Comparison of ENCODE assay signal across 8 mouse cellular contexts in genomic region chr11:98544890-98545677, GRCm38 (mm10). TPM values are rescaled to one million over a fixed set of nuclear protein-coding genes. Genes with fewer than 3 reads are reported as not detected.
A peak's percentile ranks its signal among the peaks of the same experiment; 100 is the strongest.
DNase-seq lines count a peak whose midpoint lies in the region; ATAC-seq and TF ChIP-seq lines count a peak whose summit lies in the region.

No protein-coding gene starts in this region.

- peak overlapping the region; percentile 50; the same call in 1 of the 2 replicates for H3K9ac ChIP-seq in kidney, postnatal 0 days (ENCODE audit: low read depth, low read length)
- H3K9ac ChIP-seq in hindbrain, embryonic 13.5 days = peak overlapping the region; percentile 66
- peak overlapping the region; percentile 62 for H3K9ac ChIP-seq in midbrain, embryonic 16.5 days (ENCODE audit: low read depth, low read length)

- no peak overlapping the region for H3K27ac ChIP-seq in kidney, postnatal 0 days
- no peak overlapping the region for H3K27ac ChIP-seq in brown adipose tissue, adult 24 weeks (replicated peaks; ENCODE audit: low read depth, low read length)
- H3K27ac ChIP-seq in hindbrain, embryonic 13.5 days = no peak overlapping the region
- no peak overlapping the region for H3K27ac ChIP-seq in midbrain, embryonic 16.5 days (ENCODE audit: low read length)

- intact Hi-C loops in gastrocnemius, postnatal 36 days (cut with DNase I) = loop anchor here (5.0 kb wide), 1 partner anchor 48 kb away; no protein-coding TSS in a partner anchor

- H3K4me3 ChIP-seq in kidney, postnatal 0 days (replicated peaks; ENCODE audit: low read depth, low read length) = peak overlapping the region; percentile 42
- H3K4me3 ChIP-seq in brown adipose tissue, adult 24 weeks (ENCODE audit: insufficient read depth, low read depth, low read length) = peak overlapping the region; percentile 19
- H3K4me3 ChIP-seq in hindbrain, embryonic 13.5 days = peak overlapping the region; percentile 46
- H3K4me3 ChIP-seq in midbrain, embryonic 16.5 days (ENCODE audit: low read depth, low read length) = peak overlapping the region; percentile 52

- H3K4me1 ChIP-seq in kidney, postnatal 0 days (replicated peaks; ENCODE audit: insufficient read depth, low read length) = 0 out of 2 replicates have a peak, but pooled peaks cover 5% of the 10 kb centered on the region
- no peaks in the 10 kb centered on the region for H3K4me1 ChIP-seq in brown adipose tissue, adult 24 weeks (ENCODE audit: control insufficient read depth, insufficient read depth, insufficient read length, low read length)
- H3K4me1 ChIP-seq in hindbrain, embryonic 13.5 days (replicated peaks) = peaks cover 8% of the 10 kb centered on the region
- peaks cover 8% of the 10 kb centered on the region; the same call in 1 of the 2 replicates for H3K4me1 ChIP-seq in midbrain, embryonic 16.5 days (ENCODE audit: control insufficient read depth, insufficient read depth, low read length)

- DNase-seq in kidney, postnatal 0 days (ENCODE audit: low spot score) = no peak
- DNase-seq in kidney, adult 18-20 months = no peak
- no peak for DNase-seq in gastrocnemius, postnatal 36 days
- DNase-seq in layer of hippocampus, postnatal 14 days (ENCODE audit: low spot score in 2 of 2) = no peak
- no peak for DNase-seq in right cerebral cortex, postnatal 14 days

- 4% methylated on average over 16 of the region's 16 CpGs for WGBS in kidney, postnatal 0 days
- 3% methylated on average over 16 of the region's 16 CpGs for WGBS in hindbrain, embryonic 13.5 days
- 4% methylated on average over 16 of the region's 16 CpGs for WGBS in midbrain, embryonic 16.5 days

- H3K9me3 ChIP-seq in kidney, postnatal 0 days (replicated peaks; ENCODE audit: low read length) = no peaks in the 10 kb centered on the region
- no peaks in the 10 kb centered on the region for H3K9me3 ChIP-seq in hindbrain, embryonic 13.5 days
- no peaks in the 10 kb centered on the region for H3K9me3 ChIP-seq in midbrain, embryonic 16.5 days (replicated peaks; ENCODE audit: control insufficient read depth, low read length, poor library complexity, severe bottlenecking)

- H3K27me3 ChIP-seq in kidney, postnatal 0 days (ENCODE audit: insufficient read depth, low read length) = peaks cover 31% of the 10 kb centered on the region; the same call in 1 of the 2 replicates
- H3K27me3 ChIP-seq in hindbrain, embryonic 13.5 days = peaks cover 88% of the 10 kb centered on the region
- H3K27me3 ChIP-seq in midbrain, embryonic 16.5 days (ENCODE audit: control insufficient read depth, insufficient read depth, low read depth, low read length) = peaks cover 57% of the 10 kb centered on the region

- no peak for ATAC-seq in kidney, postnatal 0 days (replicated peaks; ENCODE audit: low FRiP score, low read depth)
- ATAC-seq in hindbrain, embryonic 13.5 days (ENCODE audit: low FRiP score) = no peak
- no peak for ATAC-seq in midbrain, embryonic 16.5 days

- peak overlapping the region; percentile 79 for H3K4me2 ChIP-seq in kidney, postnatal 0 days (ENCODE audit: low read length)
- peak overlapping the region; percentile 85 for H3K4me2 ChIP-seq in hindbrain, embryonic 13.5 days
- peak overlapping the region; percentile 98 for H3K4me2 ChIP-seq in midbrain, embryonic 16.5 days (ENCODE audit: low read length)

- TF ChIP-seq CTCF in kidney, postnatal 0 days (IDR thresholded peaks at IDR 0.05; ENCODE audit: low read depth) = no peak

- no peaks in the 10 kb centered on the region for H3K36me3 ChIP-seq in kidney, postnatal 0 days (ENCODE audit: insufficient read depth, low read length)
- no peaks in the 10 kb centered on the region for H3K36me3 ChIP-seq in hindbrain, embryonic 13.5 days
- H3K36me3 ChIP-seq in midbrain, embryonic 16.5 days (ENCODE audit: control insufficient read depth, insufficient read depth, low read length) = no peaks in the 10 kb centered on the region

RNA-seq across cellular contexts. Expression of gene Ikzf3, which starts 0.7 kb away (rescaled TPM):
- polyA plus RNA-seq in kidney, postnatal 0 days (2015; fragmentation: Nextera tagmentation; extraction: Ambion mirVana) = 0.26 and 0.29 TPM in 2 replicates
- polyA plus RNA-seq in brown adipose tissue, adult 24 weeks (2012; ENCODE audit: insufficient read depth, insufficient read length, missing spikeins) = not detected in 2 replicates
- polyA plus RNA-seq in hindbrain, embryonic 13.5 days (2015; fragmentation: Nextera tagmentation; extraction: Ambion mirVana) = 0.21 and 0.35 TPM in 2 replicates
- not detected in 2 replicates for polyA plus RNA-seq in midbrain, embryonic 16.5 days (2015; fragmentation: Nextera tagmentation; extraction: Ambion mirVana)
- total RNA-seq in gastrocnemius, postnatal 36 days (2021) = 1 to 10 TPM in 1 of 2 experiments, not detected in 1; 1.3 TPM
- total RNA-seq in layer of hippocampus, postnatal 14 days (2021) = under 1 TPM in 1 of 2 experiments, not detected in 1; 0.21 TPM

RNA-seq across cellular contexts. Expression of gene Zpbp2, which starts 5.8 kb away (rescaled TPM):
- polyA plus RNA-seq in kidney, postnatal 0 days (2015; fragmentation: Nextera tagmentation; extraction: Ambion mirVana) = 0.43 and 0.64 TPM in 2 replicates
- polyA plus RNA-seq in brown adipose tissue, adult 24 weeks (2012; ENCODE audit: insufficient read depth, insufficient read length, missing spikeins) = 2.2 and 2.3 TPM in 2 replicates
- 0.14 TPM in 1 of 2 replicates, not detected in the other for polyA plus RNA-seq in hindbrain, embryonic 13.5 days (2015; fragmentation: Nextera tagmentation; extraction: Ambion mirVana)
- polyA plus RNA-seq in midbrain, embryonic 16.5 days (2015; fragmentation: Nextera tagmentation; extraction: Ambion mirVana) = 0.15 TPM in 1 of 2 replicates, not detected in the other
- total RNA-seq in gastrocnemius, postnatal 36 days (2021) = not detected
- under 1 TPM in 1 of 2 experiments, not detected in 1; 0.31 TPM for total RNA-seq in layer of hippocampus, postnatal 14 days (2021)

RNA-seq across cellular contexts. Expression of gene Ormdl3, which starts 42.1 kb away (rescaled TPM):
- 50.1 and 51.3 TPM in 2 replicates for polyA plus RNA-seq in kidney, postnatal 0 days (2015; fragmentation: Nextera tagmentation; extraction: Ambion mirVana)
- 276 and 329 TPM in 2 replicates for polyA plus RNA-seq in brown adipose tissue, adult 24 weeks (2012; ENCODE audit: insufficient read depth, insufficient read length, missing spikeins)
- 91.1 and 91.8 TPM in 2 replicates for polyA plus RNA-seq in hindbrain, embryonic 13.5 days (2015; fragmentation: Nextera tagmentation; extraction: Ambion mirVana)
- polyA plus RNA-seq in midbrain, embryonic 16.5 days (2015; fragmentation: Nextera tagmentation; extraction: Ambion mirVana) = 119 and 121 TPM in 2 replicates
- total RNA-seq in gastrocnemius, postnatal 36 days (2021) = 10 to 100 TPM; 20.9 to 24.0 TPM
- 10 to 100 TPM; 49.1 to 57.6 TPM for total RNA-seq in layer of hippocampus, postnatal 14 days (2021)

RNA-seq across cellular contexts. Expression of gene Lrrc3c, which starts 53.0 kb away (rescaled TPM):
- not detected in 2 replicates for polyA plus RNA-seq in kidney, postnatal 0 days (2015; fragmentation: Nextera tagmentation; extraction: Ambion mirVana)
- polyA plus RNA-seq in brown adipose tissue, adult 24 weeks (2012; ENCODE audit: insufficient read depth, insufficient read length, missing spikeins) = not detected in 2 replicates
- not detected in 2 replicates for polyA plus RNA-seq in hindbrain, embryonic 13.5 days (2015; fragmentation: Nextera tagmentation; extraction: Ambion mirVana)
- not detected in 2 replicates for polyA plus RNA-seq in midbrain, embryonic 16.5 days (2015; fragmentation: Nextera tagmentation; extraction: Ambion mirVana)
- total RNA-seq in gastrocnemius, postnatal 36 days (2021) = not detected
- total RNA-seq in layer of hippocampus, postnatal 14 days (2021) = not detected
